Mouse (Mus musculus): ENCODE results near the gene Bcl11b. TPM values are rescaled to one million over a fixed set of nuclear protein-coding genes. Genes with fewer than 3 reads are reported as not detected.

Gene Bcl11b
- polyA plus RNA-seq (2011; ENCODE audit: insufficient read depth, insufficient read length, low replicate concordance, missing spikeins), result 0.50 and 0.60 TPM in 2 replicates

DNA sequence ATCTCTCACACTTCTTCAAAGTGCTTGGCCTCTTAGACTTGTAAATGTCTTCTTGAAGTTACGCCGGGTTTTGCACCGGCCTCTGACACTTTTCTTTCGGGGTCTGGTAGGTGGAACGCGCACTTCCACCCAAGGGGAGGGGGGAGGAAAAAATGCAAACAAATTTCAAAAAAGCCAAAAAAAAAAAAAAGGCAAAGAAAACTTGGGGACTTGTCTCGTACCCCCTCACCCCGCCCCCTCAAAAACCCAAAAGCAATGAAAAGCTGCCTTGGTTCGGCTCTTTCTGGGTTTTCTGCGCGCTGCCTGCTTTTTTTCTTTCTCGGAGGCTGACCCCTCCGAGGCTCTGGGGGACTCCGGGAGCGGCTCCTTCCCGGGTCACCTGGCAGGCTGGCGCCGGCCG, at the start of gene Bcl11b:
TSS of gene Bcl11b (minus strand) at position 120 of the 400 bp plus-strand sequence.
- Histone ChIP-seq H3K27ac (ENCODE audit: control insufficient read depth, insufficient read depth, low read depth, low read length, poor library complexity) (peak within 1 kb of the TSS; percentile 33; the same call in 1 of the 2 replicates), H3K4me1 (ENCODE audit: control insufficient read depth, insufficient read depth, low read length) (no peaks in the 10 kb centered on the region), H3K4me3 (replicated peaks; ENCODE audit: control insufficient read depth, low read depth, low read length) (no peak within 1 kb of the TSS)
- 2% methylated on average over 19 of the region's 19 CpGs for WGBS
- TF ChIP-seq CTCF (IDR thresholded peaks at IDR 0.05; ENCODE audit: control insufficient read depth, insufficient read depth, low read length), result no peak
- TF ChIP-seq POLR2A (IDR thresholded peaks at IDR 0.05; ENCODE audit: borderline replicate concordance, control insufficient read depth, low read depth, low read length), result no peak

DNA sequence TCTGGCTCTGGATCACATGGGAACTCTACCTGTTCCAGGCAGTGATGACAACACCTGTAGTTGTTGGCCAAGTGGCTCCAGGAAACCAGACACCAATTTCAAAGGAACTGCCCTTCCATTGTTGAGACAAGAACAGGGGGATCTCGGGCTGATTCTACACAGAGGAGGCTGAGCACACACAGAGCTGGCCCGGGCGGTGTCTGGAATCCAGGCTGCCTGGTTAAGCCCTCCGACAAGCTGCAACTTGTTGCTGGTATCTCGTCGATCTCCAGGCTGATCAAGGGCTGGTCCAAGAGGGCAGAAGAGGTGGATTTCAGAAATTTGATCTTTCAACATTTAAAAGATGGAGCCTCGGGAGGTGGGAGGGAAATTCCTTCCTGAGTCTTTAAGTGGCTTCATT, 47.6 kb upstream of the Bcl11b start:
- no peak overlapping the region for H3K4me3 ChIP-seq (replicated peaks; ENCODE audit: control insufficient read depth, low read depth, low read length)
- no peak overlapping the region for H3K27ac ChIP-seq (ENCODE audit: control insufficient read depth, insufficient read depth, low read depth, low read length, poor library complexity)
- 76% methylated on average over 7 of the region's 7 CpGs for WGBS
- no peaks in the 10 kb centered on the region for H3K4me1 ChIP-seq (ENCODE audit: control insufficient read depth, insufficient read depth, low read length)
- TF ChIP-seq POLR2A (IDR thresholded peaks at IDR 0.05; ENCODE audit: borderline replicate concordance, control insufficient read depth, low read depth, low read length) (no peak), CTCF (IDR thresholded peaks at IDR 0.05; ENCODE audit: control insufficient read depth, insufficient read depth, low read length) (no peak)

GRCm38 (mm10) chr12:108049625-108050024, 46.2 kb upstream of the Bcl11b start:
- Histone ChIP-seq H3K4me3 (replicated peaks; ENCODE audit: control insufficient read depth, low read depth, low read length) (no peak overlapping the region), H3K4me1 (ENCODE audit: control insufficient read depth, insufficient read depth, low read length) (no peaks in the 10 kb centered on the region), H3K27ac (ENCODE audit: control insufficient read depth, insufficient read depth, low read depth, low read length, poor library complexity) (no peak overlapping the region)
- WGBS, result 49% methylated on average over 13 of the region's 13 CpGs
- TF ChIP-seq CTCF (IDR thresholded peaks at IDR 0.05; ENCODE audit: control insufficient read depth, insufficient read depth, low read length) (no peak), POLR2A (IDR thresholded peaks at IDR 0.05; ENCODE audit: borderline replicate concordance, control insufficient read depth, low read depth, low read length) (no peak)

DNA sequence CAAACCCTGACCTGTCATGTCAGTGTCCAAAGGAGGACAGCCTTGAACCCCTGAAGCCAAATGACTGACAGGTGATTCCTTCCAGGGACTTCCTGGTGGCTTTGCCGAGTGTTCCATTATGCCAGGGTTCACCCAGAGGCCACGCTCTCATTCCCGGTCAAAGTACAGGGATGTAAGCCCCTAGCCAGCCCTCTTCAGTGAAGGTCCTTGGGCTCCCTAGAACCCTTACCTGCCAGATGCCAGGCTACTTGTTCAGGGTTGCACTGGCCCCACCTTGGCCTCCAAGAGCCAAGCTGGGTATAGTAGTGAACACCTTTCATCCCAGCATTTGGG, 38.8 kb upstream of the Bcl11b start:
- WGBS, result 77% methylated on average over 3 of the region's 3 CpGs
- Histone ChIP-seq H3K27ac (ENCODE audit: control insufficient read depth, insufficient read depth, low read depth, low read length, poor library complexity) (no peak overlapping the region), H3K4me1 (ENCODE audit: control insufficient read depth, insufficient read depth, low read length) (no peaks in the 10 kb centered on the region; the same call in 1 of the 2 replicates), H3K4me3 (replicated peaks; ENCODE audit: control insufficient read depth, low read depth, low read length) (no peak overlapping the region)
- TF ChIP-seq POLR2A (IDR thresholded peaks at IDR 0.05; ENCODE audit: borderline replicate concordance, control insufficient read depth, low read depth, low read length) (no peak), CTCF (IDR thresholded peaks at IDR 0.05; ENCODE audit: control insufficient read depth, insufficient read depth, low read length) (no peak)

DNA sequence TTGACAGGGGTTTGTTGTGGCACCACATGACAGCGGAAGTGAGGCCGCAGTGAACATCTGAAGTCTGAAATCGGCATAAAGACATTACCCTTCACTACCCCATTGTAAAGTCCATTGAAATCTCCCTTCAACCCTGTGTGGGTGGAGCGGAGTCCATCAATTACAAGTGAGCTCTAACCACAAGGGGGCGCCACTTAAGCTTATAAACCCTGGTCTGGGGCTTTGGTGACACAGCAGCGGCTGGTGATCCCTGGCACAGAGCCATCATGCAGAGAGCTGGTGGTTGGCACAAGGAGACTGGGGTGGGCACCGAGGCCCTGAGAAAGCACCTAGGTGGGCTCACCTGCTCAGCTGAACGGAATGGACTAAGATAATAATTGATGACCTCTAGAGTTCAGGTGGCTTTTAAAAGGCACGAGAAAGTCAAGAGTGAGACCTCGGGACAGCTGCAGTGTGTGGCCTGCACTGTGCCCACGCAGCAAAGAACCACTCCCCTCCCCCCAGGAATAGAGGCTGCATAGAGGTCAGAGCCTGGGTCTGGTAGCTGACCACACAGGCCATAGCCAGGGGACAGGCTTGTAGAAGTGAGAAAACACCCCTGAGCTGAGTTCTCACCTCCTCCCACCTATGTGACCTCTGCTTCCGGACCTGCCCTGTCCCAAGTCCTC, 38.3 kb upstream of the Bcl11b start:
- H3K4me1 ChIP-seq (ENCODE audit: control insufficient read depth, insufficient read depth, low read length), result no peaks in the 10 kb centered on the region; the same call in 1 of the 2 replicates
- no peak for TF ChIP-seq POLR2A (IDR thresholded peaks at IDR 0.05; ENCODE audit: borderline replicate concordance, control insufficient read depth, low read depth, low read length)
- TF ChIP-seq CTCF (IDR thresholded peaks at IDR 0.05; ENCODE audit: control insufficient read depth, insufficient read depth, low read length), result peak; percentile 32; the same call in 1 of the 2 replicates
- WGBS, result 41% methylated on average over 12 of the region's 12 CpGs

DNA sequence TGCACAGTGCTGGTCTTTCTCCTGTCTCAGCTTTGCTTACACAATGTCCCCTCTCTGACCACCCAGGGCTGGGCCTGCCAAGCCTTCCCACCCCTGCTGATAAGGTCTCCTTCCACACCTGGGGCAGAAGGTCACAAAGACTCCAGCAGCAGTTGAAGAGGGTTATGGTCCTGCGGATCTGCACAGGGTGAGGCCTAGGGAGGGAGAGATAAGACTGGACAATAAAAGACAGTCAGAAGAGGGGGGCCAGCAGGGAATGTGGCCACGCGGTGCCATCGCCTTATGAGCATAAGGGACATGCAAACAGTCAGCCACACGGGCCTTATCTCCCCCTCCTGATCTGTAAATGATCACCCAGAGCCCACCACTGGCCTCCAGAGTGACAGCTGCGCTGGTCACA, 34.0 kb upstream of the Bcl11b start:
- Histone ChIP-seq H3K4me3 (replicated peaks; ENCODE audit: control insufficient read depth, low read depth, low read length) (no peak overlapping the region), H3K27ac (ENCODE audit: control insufficient read depth, insufficient read depth, low read depth, low read length, poor library complexity) (no peak overlapping the region), H3K4me1 (ENCODE audit: control insufficient read depth, insufficient read depth, low read length) (no peaks in the 10 kb centered on the region; the same call in none of the 2 replicates)
- TF ChIP-seq CTCF (IDR thresholded peaks at IDR 0.05; ENCODE audit: control insufficient read depth, insufficient read depth, low read length) (no peak), POLR2A (IDR thresholded peaks at IDR 0.05; ENCODE audit: borderline replicate concordance, control insufficient read depth, low read depth, low read length) (no peak)
- 69% methylated on average over 6 of the region's 6 CpGs for WGBS

More for the DNA sequence above, 38.3 kb upstream of the Bcl11b start:
- H3K27ac ChIP-seq (ENCODE audit: control insufficient read depth, insufficient read depth, low read depth, low read length, poor library complexity), result no peak overlapping the region
- H3K4me3 ChIP-seq (replicated peaks; ENCODE audit: control insufficient read depth, low read depth, low read length), result no peak overlapping the region

DNA sequence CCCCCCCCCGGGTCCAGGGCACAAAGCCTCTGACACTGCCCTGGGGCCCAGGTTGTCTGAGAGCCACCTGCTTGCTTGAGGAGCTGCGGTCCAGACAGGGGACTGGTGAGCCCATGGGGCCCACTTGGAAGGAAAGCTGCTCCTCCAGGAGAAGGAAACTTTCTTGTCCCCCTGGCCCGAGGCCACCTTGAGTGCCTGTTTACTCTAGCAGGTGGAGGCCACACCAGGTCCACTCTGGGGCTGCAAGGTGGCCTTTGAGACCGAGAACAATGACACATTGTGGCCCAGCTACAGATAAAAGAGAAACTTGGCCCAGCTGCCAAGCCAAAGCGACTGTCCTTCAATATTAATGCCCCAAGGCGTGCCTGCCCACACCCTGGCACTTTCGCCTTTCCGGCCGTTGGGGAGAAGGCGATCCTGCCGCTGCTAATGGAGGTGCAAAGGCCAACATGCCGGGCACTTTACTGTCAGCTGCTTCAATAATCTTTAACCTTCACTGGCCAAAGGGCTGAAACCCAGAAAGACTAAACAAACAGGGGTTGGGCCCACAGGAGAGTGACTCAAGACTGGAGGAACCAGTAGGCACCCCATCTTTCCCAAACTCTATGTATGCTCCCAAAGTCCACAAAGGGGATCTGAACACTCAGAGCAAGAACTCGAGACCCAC, 32.1 kb upstream of the Bcl11b start:
- no peak for TF ChIP-seq CTCF (IDR thresholded peaks at IDR 0.05; ENCODE audit: control insufficient read depth, insufficient read depth, low read length)
- TF ChIP-seq POLR2A (IDR thresholded peaks at IDR 0.05; ENCODE audit: borderline replicate concordance, control insufficient read depth, low read depth, low read length), result no peak
- H3K27ac ChIP-seq (ENCODE audit: control insufficient read depth, insufficient read depth, low read depth, low read length, poor library complexity), result no peak overlapping the region
- 84% methylated on average over 13 of the region's 13 CpGs for WGBS
- H3K4me3 ChIP-seq (replicated peaks; ENCODE audit: control insufficient read depth, low read depth, low read length), result no peak overlapping the region
- no peaks in the 10 kb centered on the region; the same call in none of the 2 replicates for H3K4me1 ChIP-seq (ENCODE audit: control insufficient read depth, insufficient read depth, low read length)

GRCm38 (mm10) chr12:108022835-108023615, 19.6 kb upstream of the Bcl11b start:
- no peak overlapping the region for H3K4me3 ChIP-seq (replicated peaks; ENCODE audit: control insufficient read depth, low read depth, low read length)
- TF ChIP-seq POLR2A (IDR thresholded peaks at IDR 0.05; ENCODE audit: borderline replicate concordance, control insufficient read depth, low read depth, low read length) (no peak), CTCF (IDR thresholded peaks at IDR 0.05; ENCODE audit: control insufficient read depth, insufficient read depth, low read length) (no peak)
- H3K27ac ChIP-seq (ENCODE audit: control insufficient read depth, insufficient read depth, low read depth, low read length, poor library complexity), result no peak overlapping the region
- WGBS, result 60% methylated on average over 15 of the region's 15 CpGs
- H3K4me1 ChIP-seq (ENCODE audit: control insufficient read depth, insufficient read depth, low read length), result no peaks in the 10 kb centered on the region
